Mouse (Mus musculus) cerebellum, adult 2 months (tissue): ENCODE data around the gene Fermt2. TPM values are rescaled to one million over a fixed set of nuclear protein-coding genes. Genes with fewer than 3 reads are reported as not detected.

ENCODE experiments used
- DNase-seq, 2 experiments: peaks; one replicate each; pipeline ENCODE4 v3.0.0; 2021
- H3K27ac ChIP-seq: fragments of 200-500 bp; 2 replicates; pipeline ENCODE4 v1.5.1; 2012; ENCODE audit warnings: low read length, control low read depth, inconsistent platforms; ENCODE audit not compliant: insufficient read depth
- H3K27me3 ChIP-seq: fragments of 200-500 bp; 2 replicates; pipeline ENCODE4 v1.6.1; 2012; ENCODE audit warnings: inconsistent platforms, mild to moderate bottlenecking, low read length, moderate library complexity; ENCODE audit not compliant: control insufficient read depth, insufficient read depth
- H3K4me1 ChIP-seq: fragments of 200-500 bp; 2 replicates; pipeline ENCODE4 v1.6.1; 2011; ENCODE audit warnings: low read length; ENCODE audit not compliant: control insufficient read depth, insufficient read depth
- H3K4me3 ChIP-seq: fragments of 200-500 bp; replicated peaks from 2 replicates; pipeline ENCODE3; 2011; ENCODE audit warnings: mild to moderate bottlenecking, low read depth, low read length, control low read depth; ENCODE audit not compliant: insufficient read depth
- CTCF ChIP-seq: fragments of 200-500 bp; IDR thresholded peaks from 2 replicates; pipeline ENCODE4 v1.5.1; 2011; ENCODE audit warnings: low read depth, mild to moderate bottlenecking, control low read depth, low read length, moderate library complexity, borderline replicate concordance; ENCODE audit not compliant: insufficient read depth
- POLR2A ChIP-seq: fragments of 200-500 bp; IDR thresholded peaks from 2 replicates; pipeline ENCODE4 v1.6.1; 2011; ENCODE audit warnings: low read length, control low read depth, borderline replicate concordance; ENCODE audit not compliant: insufficient read depth
- WGBS: fragments of 180-500 bp; shearing (Covaris S2); methylation state at CpG from one replicate; pipeline ENCODE4 v1.1.7; 2018; 5-methylcytosine and 5-hydroxymethylcytosine counted together
- polyA plus RNA-seq: library from polyadenylated mRNA; depleted of rRNA; stranded (reverse); fragments of >200 nt; gene quantifications from 2 replicates; pipeline ENCODE4 v1.2.3, GENCODE M21; 2012; rRNA removed

The Fermt2 gene
- polyA plus RNA-seq, result 78.8 and 81.0 TPM in 2 replicates

DNA sequence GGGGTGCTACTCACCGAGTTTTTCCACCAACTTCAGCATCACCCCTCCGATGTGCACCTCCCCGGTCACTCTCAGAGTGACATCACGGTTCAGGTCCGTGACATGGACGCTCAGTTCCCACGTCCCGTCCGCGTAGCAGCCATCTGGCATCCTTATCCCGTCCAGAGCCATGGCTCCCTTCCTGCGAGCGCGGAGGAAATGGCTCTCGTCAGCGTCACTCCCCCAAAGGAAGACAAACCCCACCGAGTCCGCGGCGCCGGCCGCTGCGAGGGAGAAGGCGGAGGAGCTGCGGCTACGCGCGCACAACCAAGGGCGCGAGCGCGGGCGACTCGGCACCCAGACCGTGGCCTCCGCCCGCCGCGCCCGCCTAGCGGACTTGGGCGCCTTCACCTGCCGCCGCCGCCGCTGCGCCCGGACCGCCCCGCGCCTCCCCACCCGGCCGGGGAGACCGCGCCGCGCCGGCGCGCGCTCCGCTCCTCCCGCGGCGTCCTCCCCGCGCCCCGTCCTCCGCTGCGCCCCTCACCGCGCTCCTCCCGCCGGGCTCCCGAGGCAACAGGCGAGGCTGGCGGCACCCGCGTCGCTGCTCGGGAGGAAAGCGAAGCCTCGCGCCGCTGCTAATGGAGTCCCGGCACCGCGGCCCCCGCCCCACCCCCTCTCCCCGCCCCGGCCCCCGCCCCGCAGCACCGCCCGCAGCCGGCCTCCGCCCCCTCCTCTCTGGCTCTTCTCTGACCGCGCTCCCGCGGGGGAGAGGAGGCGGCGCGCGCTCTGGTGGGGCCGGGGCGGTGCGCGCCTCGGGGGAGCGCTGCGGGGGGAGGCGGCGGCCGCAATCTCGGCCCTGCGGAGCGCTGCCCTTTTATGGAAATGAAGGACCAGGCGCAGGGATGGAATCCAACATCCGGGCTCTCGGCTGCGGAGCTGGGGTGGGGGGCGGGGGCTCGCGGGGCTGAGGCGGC, at the start of gene Fermt2:
Gene Fermt2 (minus strand): TSS at position 708 of the 953 bp plus-strand sequence.
- Histone ChIP-seq H3K27me3 (no peaks in the 10 kb centered on the region), H3K27ac (peak within 1 kb of the TSS; percentile 69), H3K4me1 (peaks cover 7% of the 10 kb centered on the region), H3K4me3 (peak within 1 kb of the TSS; percentile 72)
- TF ChIP-seq CTCF, result no peak
- peak; percentile 52 for TF ChIP-seq POLR2A
- 1% methylated on average over 118 of the region's 126 CpGs for WGBS
- DNase-seq, result peak; percentile 85 to 86

- Histone ChIP-seq H3K27ac (no peak overlapping the region), H3K4me3 (peak overlapping the region; percentile 28), H3K4me1 (peaks cover 6% of the 10 kb centered on the region), H3K27me3 (no peaks in the 10 kb centered on the region)
- TF ChIP-seq POLR2A (no peak), CTCF (peak; percentile 66)
- peak; percentile 44 to 66 for DNase-seq
- 33% methylated on average over 33 of the region's 33 CpGs for WGBS
Observed at GRCm38 (mm10) chr14:45566066-45566937, 36.4 kb upstream of the Fermt2 start.

- no peak for DNase-seq
- no peak overlapping the region; the same call in 1 of the 2 replicates for H3K27ac ChIP-seq
- 31% methylated on average over 20 of the region's 20 CpGs for WGBS
- peaks cover 6% of the 10 kb centered on the region for H3K4me1 ChIP-seq
- H3K27me3 ChIP-seq, result no peaks in the 10 kb centered on the region
- TF ChIP-seq CTCF, result no peak
- no peak for TF ChIP-seq POLR2A
- H3K4me3 ChIP-seq, result no peak overlapping the region
Observed at GRCm38 (mm10) chr14:45565216-45566065, 35.5 kb upstream of the Fermt2 start.

DNA sequence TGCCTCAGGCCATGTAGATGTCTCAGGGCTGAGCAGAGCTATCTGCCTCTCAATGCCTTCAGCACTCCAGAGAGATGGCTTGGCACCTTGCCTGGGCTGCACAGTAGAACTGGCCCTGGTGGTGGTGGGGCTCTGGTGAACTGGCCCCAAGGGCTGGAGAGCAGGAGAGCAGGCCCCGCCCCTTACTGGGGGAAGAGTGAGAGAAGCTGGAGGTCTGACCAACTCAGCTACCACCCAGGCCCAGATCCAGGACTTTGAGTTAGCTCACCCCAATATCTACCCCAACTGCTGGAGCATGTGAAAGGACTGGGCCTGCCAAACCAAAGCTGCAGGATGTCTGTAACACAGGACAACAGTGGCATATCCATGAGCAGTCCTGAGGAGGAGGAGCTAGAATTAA, 33.7 kb upstream of the Fermt2 start:
- DNase-seq, result peak; percentile 20 to 37
- H3K27ac ChIP-seq, result no peak overlapping the region
- TF ChIP-seq CTCF, result no peak
- TF ChIP-seq POLR2A, result no peak
- peaks cover 6% of the 10 kb centered on the region for H3K4me1 ChIP-seq
- no peaks in the 10 kb centered on the region for H3K27me3 ChIP-seq
- H3K4me3 ChIP-seq, result no peak overlapping the region
- 89% methylated on average over 1 of the region's 1 CpGs for WGBS

GRCm38 (mm10) chr14:45561681-45562080, 31.8 kb upstream of the Fermt2 start:
- DNase-seq, result peak; percentile 18 to 55
- H3K27me3 ChIP-seq, result no peaks in the 10 kb centered on the region
- no peak for TF ChIP-seq POLR2A
- no peak for TF ChIP-seq CTCF
- WGBS, result 55% methylated on average over 6 of the region's 6 CpGs
- H3K4me1 ChIP-seq, result peaks cover 6% of the 10 kb centered on the region
- H3K4me3 ChIP-seq, result no peak overlapping the region
- no peak overlapping the region for H3K27ac ChIP-seq

DNA sequence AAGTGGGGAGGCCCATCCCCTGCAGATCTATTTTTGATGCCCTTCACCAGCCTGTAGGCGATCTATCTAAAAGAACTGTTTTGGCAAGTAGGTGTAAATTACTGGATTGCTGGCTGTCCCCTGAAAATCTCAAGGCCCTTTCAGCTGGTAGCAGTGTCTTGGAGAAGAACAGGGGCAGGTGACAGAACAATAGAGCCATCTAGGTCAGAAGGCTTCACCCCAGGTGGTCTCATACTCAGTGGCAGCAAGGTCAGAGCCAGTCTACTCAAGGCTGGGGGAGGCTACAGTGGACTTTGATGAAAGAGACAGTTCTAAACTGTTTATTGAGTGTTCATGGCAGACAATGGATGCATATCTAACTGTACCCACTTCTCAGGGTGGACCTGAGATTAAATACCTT, 29.1 kb upstream of the Fermt2 start:
- no peak overlapping the region for H3K27ac ChIP-seq
- no peak overlapping the region for H3K4me3 ChIP-seq
- DNase-seq, result no peak
- TF ChIP-seq CTCF (no peak), POLR2A (no peak)
- no peaks in the 10 kb centered on the region for H3K27me3 ChIP-seq
- peaks cover 2% of the 10 kb centered on the region; the same call in 1 of the 2 replicates for H3K4me1 ChIP-seq
- WGBS, result 90% methylated on average over 1 of the region's 1 CpGs

- no peak for DNase-seq
- TF ChIP-seq CTCF, result no peak
- no peak for TF ChIP-seq POLR2A
- WGBS, result 70% methylated on average over 6 of the region's 6 CpGs
- H3K4me1 ChIP-seq, result peaks cover 6% of the 10 kb centered on the region
- no peak overlapping the region for H3K4me3 ChIP-seq
- H3K27me3 ChIP-seq, result no peaks in the 10 kb centered on the region
- H3K27ac ChIP-seq, result no peak overlapping the region
Observed at GRCm38 (mm10) chr14:45554336-45554735, 24.4 kb upstream of the Fermt2 start.

DNA sequence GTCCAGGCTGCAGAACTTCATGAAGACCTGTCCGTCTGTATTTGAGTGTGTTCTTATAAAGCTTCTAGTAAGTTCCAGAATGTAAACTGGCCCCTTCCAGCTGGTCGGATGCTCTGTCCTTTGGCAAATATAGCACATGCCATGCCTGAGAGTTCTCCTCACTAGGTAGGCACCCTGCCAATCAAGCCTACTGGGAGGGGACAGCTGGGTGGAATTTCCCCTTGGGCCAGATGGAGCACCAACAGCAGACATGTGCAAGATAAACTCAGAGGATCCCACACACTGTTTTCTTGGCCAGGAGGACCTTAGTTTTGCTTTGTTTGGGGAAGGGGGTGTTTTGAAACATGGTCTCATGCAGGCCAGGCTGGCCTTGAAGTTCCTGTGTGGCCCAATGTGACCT, 23.9 kb upstream of the Fermt2 start:
- 20% methylated on average over 2 of the region's 2 CpGs for WGBS
- DNase-seq, result peak; percentile 19 to 33
- H3K4me3 ChIP-seq, result no peak overlapping the region
- H3K27me3 ChIP-seq, result no peaks in the 10 kb centered on the region
- peaks cover 6% of the 10 kb centered on the region for H3K4me1 ChIP-seq
- no peak for TF ChIP-seq CTCF
- no peak for TF ChIP-seq POLR2A
- no peak overlapping the region for H3K27ac ChIP-seq
